Mouse (Mus musculus) liver, embryonic 14.5 days (tissue): ENCODE measurements at regions not wholly inside any gene's neighbourhood (a gene's known extent, or its start where the extent isn't known, plus 50 kb on each side); places are given as distances from the start of the nearest gene placed in this dataset.
"Not testable (repeated sequence)": the region's sequence is repeated elsewhere in the genome, so short reads cannot be mapped to it uniquely, and the experiment has no call there.

Source experiments
- ATAC-seq: fragments of 200-750 bp; cut with Nextera tagmentation; 2 replicates; pipeline ENCODE4 v1.8.0; 2017; ENCODE audit warnings: moderate number of reproducible peaks, mild to moderate bottlenecking, moderate library complexity; ENCODE audit not compliant: insufficient read depth
- DNase-seq, 3 experiments: peaks; one replicate each; pipeline ENCODE4 v3.0.0-alpha.2; 2012 to 2013; ENCODE audit warnings: low read depth in 3 of 3, low spot score in 3 of 3
- H3K27ac ChIP-seq: fragments of 300-500 bp; sonication (generic); 2 replicates; pipeline ENCODE4 v1.5.1; 2014; ENCODE audit warnings: moderate library complexity, mild to moderate bottlenecking, control low read depth, inconsistent platforms
- H3K27me3 ChIP-seq: fragments of 300-500 bp; sonication (generic); 2 replicates; pipeline ENCODE4 v1.6.1; 2014; ENCODE audit warnings: mild to moderate bottlenecking, low read length, moderate library complexity; ENCODE audit not compliant: control insufficient read depth, insufficient read depth
- H3K36me3 ChIP-seq: fragments of 300-500 bp; sonication (generic); replicated peaks from 2 replicates; pipeline ENCODE4 v1.6.1; 2014; ENCODE audit warnings: low read depth; ENCODE audit not compliant: control insufficient read depth, insufficient read depth
- H3K4me1 ChIP-seq, 2 experiments: fragments of 200-500 bp in 1 of 2; fragments of 300-500 bp in 1 of 2; sonication (generic) in 1 of 2; replicated peaks; 2 replicates each; pipeline ENCODE4 v1.6.1; 2012 to 2014; ENCODE audit warnings: antibody characterized with exemption in 1 of 2, inconsistent platforms in 1 of 2, low read length in 1 of 2; ENCODE audit not compliant: control insufficient read depth in 2 of 2, insufficient read depth in 2 of 2
- H3K4me2 ChIP-seq: fragments of 300-500 bp; sonication (generic); 2 replicates; pipeline ENCODE4 v1.6.1; 2014; ENCODE audit warnings: low read depth, mild to moderate bottlenecking, control low read depth, moderate library complexity
- H3K4me3 ChIP-seq, 2 experiments: fragments of 200-500 bp in 1 of 2; fragments of 300-500 bp in 1 of 2; sonication (generic) in 1 of 2; 2 replicates each; pipeline ENCODE4 v1.5.1; 2012 to 2014; ENCODE audit warnings: low read depth in 2 of 2, low read length in 2 of 2, mild to moderate bottlenecking in 2 of 2, control low read depth in 1 of 2, inconsistent platforms in 1 of 2, moderate library complexity in 1 of 2; ENCODE audit not compliant: insufficient read depth in 1 of 2
- H3K9ac ChIP-seq: fragments of 300-500 bp; sonication (generic); replicated peaks from 2 replicates; pipeline ENCODE4 v1.6.1; 2014; ENCODE audit warnings: mild to moderate bottlenecking, control low read depth, moderate library complexity
- H3K9me3 ChIP-seq: fragments of 300-500 bp; sonication (generic); 2 replicates; pipeline ENCODE4 v1.6.1; 2016; ENCODE audit warnings: low read length, mixed read lengths; ENCODE audit not compliant: control insufficient read depth
- CTCF ChIP-seq: IDR thresholded peaks from 2 replicates; pipeline ENCODE4 v1.5.1; 2016; ENCODE audit warnings: antibody characterized with exemption, low read depth, control low read depth
- EP300 ChIP-seq: IDR thresholded peaks from 2 replicates; pipeline ENCODE4 v1.6.1; 2016; ENCODE audit warnings: antibody characterized with exemption, low read depth
- WGBS: fragments of 180-500 bp; shearing (Covaris S2); extraction: QIAGEN DNeasy Blood & Tissue Kit; methylation state at CpG from one replicate; pipeline ENCODE4 v1.1.7; 2014; ENCODE audit not compliant: insufficient replicate concordance; 5-methylcytosine and 5-hydroxymethylcytosine counted together

DNA sequence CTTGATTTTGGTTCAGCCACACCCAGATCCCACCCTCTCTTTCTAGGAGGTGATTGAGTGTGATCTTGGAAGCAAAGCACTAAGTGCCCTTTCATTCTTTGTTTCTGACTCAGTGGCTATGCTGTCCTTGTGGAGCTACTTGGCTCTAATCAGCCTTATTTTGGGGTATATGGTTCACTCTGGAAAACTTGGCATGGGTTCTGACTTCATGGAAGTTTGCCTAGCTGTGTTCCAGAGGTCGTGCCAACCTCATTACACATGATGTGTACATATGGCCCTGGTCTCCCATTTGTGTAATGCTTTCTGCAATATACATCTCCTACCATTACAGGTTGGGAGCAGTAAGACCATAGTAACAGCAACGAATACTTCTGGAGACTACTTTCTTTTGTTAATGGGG is 199.9 kb upstream of the Pbx1 start:
- H3K27ac ChIP-seq, result no peak overlapping the region
- no peak for ATAC-seq
- 37% methylated on average over 2 of the region's 2 CpGs for WGBS

DNA sequence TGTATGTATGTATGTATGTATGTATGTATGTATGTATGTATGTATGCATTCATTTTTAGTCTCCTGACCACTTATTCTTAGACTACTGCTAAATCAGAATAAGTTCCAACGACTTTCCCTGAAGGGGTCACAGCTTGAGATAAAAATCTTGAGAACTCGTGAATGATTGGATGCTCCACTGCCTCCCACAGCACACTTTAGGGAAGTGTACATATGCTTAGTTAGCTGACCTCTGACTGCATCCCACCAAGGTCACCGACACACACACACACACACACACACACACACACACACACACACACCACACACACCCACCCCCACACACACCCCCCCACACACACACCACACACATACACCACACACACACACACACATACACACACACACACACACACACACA is 169.9 kb upstream of the Pbx1 start:
- not testable (repeated sequence) for ATAC-seq, H3K4me3 ChIP-seq, H3K36me3 ChIP-seq, H3K9ac ChIP-seq, DNase-seq, H3K9me3 ChIP-seq, H3K27me3 ChIP-seq, H3K4me1 ChIP-seq, H3K4me2 ChIP-seq, H3K27ac ChIP-seq
- WGBS, result 43% methylated on average over 3 of the region's 3 CpGs

More for the DNA sequence above, 199.9 kb upstream of the Pbx1 start:
- TF ChIP-seq EP300 (no peak), CTCF (no peak)
- no peaks in the 10 kb centered on the region for H3K36me3 ChIP-seq
- no peak for DNase-seq
- no peak overlapping the region for H3K9ac ChIP-seq
- no peaks in the 10 kb centered on the region for H3K4me1 ChIP-seq
- no peak overlapping the region for H3K4me2 ChIP-seq
- no peak overlapping the region for H3K4me3 ChIP-seq
- no peaks in the 10 kb centered on the region for H3K27me3 ChIP-seq
- no peaks in the 10 kb centered on the region for H3K9me3 ChIP-seq

DNA sequence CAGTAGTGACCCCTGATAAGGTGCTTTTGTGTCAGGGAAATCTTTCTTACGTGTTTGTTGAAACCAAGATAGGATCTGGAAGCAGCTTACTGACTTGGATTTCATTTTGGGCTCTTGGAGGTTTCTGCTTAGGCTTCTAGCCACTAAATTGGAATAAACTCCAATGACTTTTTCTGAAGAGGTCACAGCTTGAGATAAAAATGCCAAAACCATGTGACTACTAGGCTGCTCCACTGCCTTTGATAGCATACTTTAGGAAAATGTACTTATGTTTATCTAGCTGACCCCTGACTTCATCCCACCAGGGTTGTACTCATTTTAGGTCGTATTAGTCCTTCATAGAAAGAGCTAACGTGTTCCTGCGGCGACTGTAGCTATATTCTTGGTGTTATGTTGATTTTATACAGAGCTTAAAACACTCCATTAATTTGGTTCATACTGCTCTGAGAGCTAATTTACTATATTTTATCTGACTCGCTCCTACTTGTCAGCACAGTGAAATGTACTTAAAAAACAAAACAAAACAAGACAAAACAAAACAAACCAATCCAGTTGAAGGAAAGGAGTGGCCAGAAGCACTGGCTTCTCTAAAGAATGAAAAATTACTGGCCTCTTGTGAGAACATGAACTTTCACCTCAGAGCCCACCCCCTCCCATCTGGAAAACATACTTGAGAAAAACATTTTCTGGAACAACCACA is 168.5 kb upstream of the Pbx1 start:
- WGBS, result 53% methylated on average over 6 of the region's 6 CpGs
- Histone ChIP-seq H3K4me1 (0 out of 4 replicates have a peak, but pooled peaks cover 0 to 2% of the 10 kb centered on the region in 2 experiments), H3K36me3 (no peaks in the 10 kb centered on the region), H3K27me3 (no peaks in the 10 kb centered on the region), H3K4me2 (no peak overlapping the region), H3K4me3 (no peak overlapping the region), H3K27ac (no peak overlapping the region), H3K9ac (no peak overlapping the region), H3K9me3 (no peaks in the 10 kb centered on the region)
- no peak for ATAC-seq
- TF ChIP-seq CTCF (no peak), EP300 (no peak)
- no peak for DNase-seq

- Histone ChIP-seq H3K27ac (no peak overlapping the region), H3K4me3 (no peak overlapping the region), H3K36me3 (no peaks in the 10 kb centered on the region), H3K27me3 (no peaks in the 10 kb centered on the region), H3K4me2 (no peak overlapping the region), H3K4me1 (0 out of 4 replicates have a peak, but pooled peaks cover 0 to 2% of the 10 kb centered on the region in 2 experiments), H3K9me3 (no peaks in the 10 kb centered on the region), H3K9ac (no peak overlapping the region)
- DNase-seq (no peak), ATAC-seq (no peak)
- TF ChIP-seq CTCF, result no peak
- 36% methylated on average over 11 of the region's 11 CpGs for WGBS
Measured at GRCm38 (mm10) chr1:168598191-168598667, 166.2 kb upstream of the Pbx1 start.

DNA sequence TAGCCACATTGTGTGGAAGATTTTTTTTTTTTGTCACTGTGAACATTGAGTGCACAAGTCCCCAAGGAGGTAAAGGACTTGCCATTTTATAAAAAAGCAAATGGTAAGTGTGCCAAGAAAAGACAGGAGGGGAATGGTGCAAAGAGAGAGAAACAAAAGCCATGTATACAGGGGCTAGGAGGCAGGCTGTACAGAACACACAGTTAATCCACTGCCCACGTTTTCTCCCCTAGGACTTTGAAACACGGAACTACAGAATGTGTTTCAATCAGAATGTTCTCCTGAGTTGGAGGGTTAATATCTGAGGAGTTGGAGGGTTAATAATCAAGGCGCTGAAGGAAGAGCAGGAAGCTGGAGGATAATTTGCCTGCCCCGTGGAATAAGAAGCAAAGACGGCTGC is 165.4 kb upstream of the Pbx1 start:
- 47% methylated on average over 5 of the region's 5 CpGs for WGBS
- H3K4me1 ChIP-seq, result 0 out of 4 replicates have a peak, but pooled peaks cover 0 to 2% of the 10 kb centered on the region in 2 experiments
- no peak for TF ChIP-seq CTCF
- no peak for TF ChIP-seq EP300
- no peaks in the 10 kb centered on the region for H3K9me3 ChIP-seq
- ATAC-seq (no peak), DNase-seq (no peak)
- H3K27me3 ChIP-seq, result no peaks in the 10 kb centered on the region
- H3K9ac ChIP-seq, result no peak overlapping the region
- no peaks in the 10 kb centered on the region for H3K36me3 ChIP-seq
- H3K4me2 ChIP-seq, result no peak overlapping the region
- no peak overlapping the region for H3K4me3 ChIP-seq
- no peak overlapping the region for H3K27ac ChIP-seq
